Mouse (Mus musculus) cortical plate, adult 2 months (tissue): Measurements from ENCODE around the gene Fbxw21.

ENCODE experiments used
- CTCF ChIP-seq: fragments of 200-500 bp; IDR thresholded peaks from 2 replicates; pipeline ENCODE4 v1.5.1; 2011; ENCODE audit warnings: mild to moderate bottlenecking, control low read depth, low read length; ENCODE audit not compliant: insufficient read depth; ENCODE audit errors: extremely low read depth
- POLR2A ChIP-seq: fragments of 200-500 bp; IDR thresholded peaks from 2 replicates; pipeline ENCODE4 v1.6.1; 2011; ENCODE audit warnings: mild to moderate bottlenecking, low read length, control low read depth; ENCODE audit not compliant: insufficient read depth; ENCODE audit errors: extremely low read depth

GRCm38 (mm10) chr9:109114871-109115270 lies 47.0 kb downstream of the Fbxw21 start:
- TF ChIP-seq POLR2A (no peak), CTCF (no peak)
